Mouse (Mus musculus): ENCODE measurements at regions not wholly inside any gene's neighbourhood (a gene's known extent, or its start where the extent isn't known, plus 50 kb on each side); places are given as distances from the start of the nearest gene placed in this dataset.

- no peak for DNase-seq (ENCODE audit: low read depth, low spot score)
These were observed 72.4 kb upstream of the Tle4 start for GRCm38 (mm10) chr19:14670078-14670820.

GRCm38 (mm10) chr19:14668512-14669181, 70.8 kb upstream of the Tle4 start:
- no peak for DNase-seq (ENCODE audit: low read depth, low spot score)

DNA sequence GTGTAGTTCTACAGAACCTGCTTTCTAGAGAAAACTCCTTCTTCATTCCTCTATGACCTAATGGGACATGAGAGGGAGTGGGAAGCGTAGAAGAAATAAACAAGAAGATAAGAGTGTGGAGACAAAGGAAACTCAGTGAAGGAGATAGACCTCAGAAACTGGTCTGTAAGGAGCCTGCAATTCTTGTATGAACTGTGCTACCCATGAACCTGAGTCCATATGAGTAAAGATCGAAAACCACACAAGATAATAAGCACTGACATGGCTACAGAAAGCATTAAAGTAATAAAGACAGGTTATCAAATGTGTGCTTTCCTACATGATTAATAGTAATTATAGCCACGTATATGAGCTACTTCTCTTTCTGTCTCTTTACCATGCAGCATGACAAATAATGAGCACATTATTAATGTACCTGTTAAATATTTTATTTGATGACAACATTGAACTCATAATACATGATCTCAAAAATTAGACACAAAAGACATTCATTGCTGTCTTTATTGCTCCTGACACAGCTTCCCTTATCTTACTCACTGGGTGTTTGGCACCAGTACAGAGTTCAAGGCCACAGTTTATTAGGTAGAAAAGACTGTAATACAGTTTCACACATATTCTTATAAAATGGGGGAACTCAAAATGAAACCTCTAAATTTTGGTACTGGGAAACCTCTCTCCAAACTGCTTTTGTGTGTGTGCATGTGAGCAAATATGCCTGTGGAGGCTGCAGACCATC, 67.0 kb upstream of the Tle4 start:
- DNase-seq (ENCODE audit: low read depth, low spot score) = no peak

- DNase-seq (ENCODE audit: low read depth, low spot score) = no peak
These were observed 66.3 kb upstream of the Tle4 start for GRCm38 (mm10) chr19:14664096-14664586.

DNA sequence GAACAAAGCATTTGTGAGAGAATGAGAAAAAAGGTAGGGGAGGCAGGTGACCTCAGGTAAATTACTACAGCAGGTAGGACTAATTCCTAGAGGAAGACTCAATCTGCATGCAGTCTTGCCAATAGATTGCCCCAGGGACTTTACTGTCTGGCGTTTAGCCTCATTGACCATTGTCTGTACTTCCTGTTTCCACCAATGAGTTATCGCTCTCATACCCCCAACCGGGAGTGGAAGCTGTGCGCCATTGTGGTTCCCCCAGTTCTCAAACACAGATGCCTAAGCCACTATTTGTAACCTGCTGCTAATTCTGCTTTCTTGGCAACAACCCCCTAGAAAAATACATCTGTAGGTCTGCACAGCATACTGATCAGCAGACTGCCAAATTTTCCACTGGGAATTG, 65.5 kb upstream of the Tle4 start:
- no peak for DNase-seq (ENCODE audit: low read depth, low spot score)

GRCm38 (mm10) chr19:14659725-14660124, 61.9 kb upstream of the Tle4 start:
- DNase-seq (ENCODE audit: low read depth, low spot score) = no peak

DNA sequence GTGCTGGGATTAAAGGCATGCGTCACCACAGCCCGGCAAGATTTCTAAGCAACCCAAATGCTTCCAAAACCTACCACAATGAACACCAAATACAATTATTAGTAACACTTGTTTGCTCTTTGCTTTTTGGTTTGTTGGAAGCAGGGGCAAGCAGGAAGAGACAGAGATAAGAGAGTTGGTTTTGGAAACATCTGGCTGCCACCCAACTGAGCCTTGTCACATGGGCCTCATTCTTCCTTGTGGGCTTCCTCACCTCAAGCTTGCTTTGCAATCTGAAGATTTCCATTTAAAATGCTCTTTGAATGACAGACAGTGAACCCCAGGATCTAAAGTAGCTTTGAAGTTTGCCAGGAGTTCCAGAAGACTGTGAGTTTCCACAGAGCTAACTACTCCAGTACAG, 60.6 kb upstream of the Tle4 start:
- no peak for DNase-seq (ENCODE audit: low read depth, low spot score)

DNA sequence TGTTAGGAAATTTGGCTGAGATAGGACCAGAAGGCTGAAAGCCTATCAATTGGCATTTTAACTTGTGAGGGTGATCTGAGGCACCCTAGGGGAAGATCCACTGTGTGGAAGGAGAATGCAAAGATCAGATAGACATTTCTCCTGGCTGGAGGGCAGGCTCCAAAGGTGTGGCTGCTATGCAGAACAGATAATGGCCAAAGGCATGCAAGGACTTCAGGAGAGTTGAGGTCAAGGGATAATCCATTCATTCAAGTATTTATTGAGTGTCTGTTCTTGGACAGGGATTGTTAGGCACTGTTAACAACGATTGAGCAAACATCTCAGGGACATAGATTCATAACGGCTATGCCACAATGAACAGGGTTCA, 58.2 kb upstream of the Tle4 start:
- no peak for DNase-seq (ENCODE audit: low read depth, low spot score)

GRCm38 (mm10) chr19:14655302-14656021, 57.6 kb upstream of the Tle4 start:
- DNase-seq (ENCODE audit: low read depth, low spot score) = no peak

All from skeletal muscle tissue, adult 2 months (tissue).